31 mouse cellular contexts compared by ENCODE assay signal in the genomic region with DNA sequence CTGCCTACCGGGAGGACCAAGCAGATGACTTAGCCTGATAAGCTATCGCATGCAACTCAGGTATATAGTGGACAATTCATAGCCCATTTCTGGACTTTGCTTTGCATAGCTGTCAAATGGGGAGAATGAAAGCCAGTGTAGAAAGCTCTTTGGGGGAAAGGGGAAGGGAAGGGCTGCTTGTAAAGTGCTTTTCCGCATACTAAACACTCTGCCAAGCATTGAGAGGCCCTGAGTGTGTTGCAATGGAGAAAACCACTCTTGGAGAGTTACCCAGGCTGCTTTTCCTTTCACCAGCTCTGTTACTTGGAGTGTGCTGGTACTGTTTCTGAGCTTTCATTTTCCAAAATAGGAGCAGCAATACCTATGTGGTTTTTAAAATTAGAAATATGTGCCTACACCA. TPM values are rescaled to one million over a fixed set of nuclear protein-coding genes. Genes with fewer than 3 reads are reported as not detected.
DNase-seq lines count a peak whose midpoint lies in the region; TF ChIP-seq lines count a peak whose summit lies in the region.
"Had no signal": no experiment of that assay in that cellular context is flagged by ENCODE, and none has a peak within 500 bp of the region (broad histone marks: within the 10 kb centered on the region; RNA-seq: fewer than 3 reads in every experiment).

No protein-coding gene starts in this region.

- peak overlapping the region; percentile 99 for H3K27ac ChIP-seq in gastrocnemius, adult 2 months
- H3K27ac ChIP-seq: heart, embryonic 15.5 days; hindbrain, embryonic 12.5 days; hindbrain, postnatal 0 days; intestine, embryonic 15.5 days; limb, embryonic 10.5 days; limb, embryonic 15.5 days; liver, embryonic 14.5 days; midbrain, embryonic 10.5 days had no signal

- peak overlapping the region; percentile 94 for H3K4me3 ChIP-seq in gastrocnemius, adult 2 months
- H3K4me3 ChIP-seq: erythroblast, embryonic 14.5 days; heart, embryonic 15.5 days; hindbrain, embryonic 12.5 days; intestine, embryonic 15.5 days; limb, embryonic 10.5 days; limb, embryonic 15.5 days; midbrain, embryonic 10.5 days had no signal

- no peak for DNase-seq in gastrocnemius, adult 2 months
- DNase-seq in gastrocnemius, postnatal 4 days (ENCODE audit: low spot score in 2 of 2) = no peak
- peak; percentile 51 for DNase-seq in NIH3T3 (ENCODE audit: low read depth)
- peak; percentile 84 to 88 for DNase-seq in lung, adult 18-20 months
- peak; percentile 64 for DNase-seq in lung, postnatal 14 days
- no peak for DNase-seq in adrenal gland, postnatal 36 days
- DNase-seq in embryo, embryonic 9.5 days (ENCODE audit: extremely low spot score) = no peak
- DNase-seq in kidney, postnatal 14 days = no peak
- DNase-seq: adrenal gland, postnatal 25 days; cerebellum, adult 11 months; gastrocnemius, postnatal 36 days; heart, postnatal 36 days; kidney, adult 2 months; kidney, postnatal 4 days; right cerebral cortex, adult 18-20 months; spleen, adult 18-20 months; thymus, postnatal 25 days had no signal

- intact Hi-C loops in gastrocnemius, adult 2 months (cut with DNase I) = no loop called here

- TF ChIP-seq CTCF in gastrocnemius, adult 2 months (IDR thresholded peaks at IDR 0.05) = no peak

RNA-seq across cellular contexts. Expression of a gene that starts 10.6 kb away (rescaled TPM):
- total RNA-seq in gastrocnemius, adult 2 months (2021) = not detected
- not detected for total RNA-seq in gastrocnemius, postnatal 4 days (2021)
- not detected for total RNA-seq in adrenal gland, postnatal 36 days (2021)
- total RNA-seq: adrenal gland, postnatal 25 days; CH12.LX; common myeloid progenitor, adult 5-6 weeks; ES-E14; gastrocnemius, postnatal 36 days; heart, postnatal 36 days; hindbrain, postnatal 0 days; left cerebral cortex, postnatal 10 days; neutrophil, adult 5-6 weeks had no signal

RNA-seq across cellular contexts. Expression of a gene that starts 10.9 kb away (rescaled TPM):
- total RNA-seq in gastrocnemius, adult 2 months (2021) = 10 to 100 TPM; 62.7 to 71.2 TPM
- 10 to 100 TPM; 11.1 to 11.3 TPM for total RNA-seq in gastrocnemius, postnatal 4 days (2021)
- 10 to 100 TPM; 24.6 to 68.8 TPM for total RNA-seq in adrenal gland, postnatal 36 days (2021)

RNA-seq across cellular contexts. Expression of a gene that starts 45.5 kb away (rescaled TPM):
- total RNA-seq in gastrocnemius, adult 2 months (2021) = not detected
- not detected for total RNA-seq in gastrocnemius, postnatal 4 days (2021)
- not detected for total RNA-seq in adrenal gland, postnatal 36 days (2021)
- total RNA-seq: adrenal gland, postnatal 25 days; CH12.LX; common myeloid progenitor, adult 5-6 weeks; gastrocnemius, postnatal 36 days; heart, postnatal 36 days; hindbrain, postnatal 0 days; neutrophil, adult 5-6 weeks had no signal

Comparison
In these comparisons a context has a peak if more than half of its experiments do, and no peak if none do; other contexts are left out.
1. DNase-seq: peak in NIH3T3 (single experiment), lung, adult 18-20 months (2 of 2) and lung, postnatal 14 days (single experiment); none in gastrocnemius, adult 2 months (single experiment), gastrocnemius, postnatal 4 days (0 of 2), adrenal gland, postnatal 36 days (0 of 2), embryo, embryonic 9.5 days (single experiment) and kidney, postnatal 14 days (single experiment).